ENCODE assay signal across 25 mouse cellular contexts in the genomic region with DNA sequence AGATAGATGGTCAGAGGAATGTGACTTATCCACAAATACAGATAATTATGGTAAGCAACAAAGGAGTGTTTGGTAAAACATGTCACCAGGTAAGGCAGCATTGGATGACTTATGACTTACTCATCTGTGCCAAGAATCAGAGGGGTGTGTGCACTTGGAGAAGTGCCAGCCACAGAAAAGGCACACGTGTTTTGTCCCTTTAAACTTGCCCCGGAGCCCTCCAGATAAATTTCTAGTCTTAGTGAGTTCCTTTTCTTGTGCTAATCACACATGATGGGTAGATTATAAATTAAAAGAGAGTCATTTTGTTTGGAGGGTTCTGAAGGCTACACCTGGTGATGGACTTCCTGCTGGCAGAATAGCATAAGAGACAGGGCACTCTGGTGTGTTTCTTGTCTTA. TPM values are rescaled to one million over a fixed set of nuclear protein-coding genes. Genes with fewer than 3 reads are reported as not detected.
DNase-seq lines count a peak whose midpoint lies in the region; ATAC-seq and TF ChIP-seq lines count a peak whose summit lies in the region.
"Had no signal": no experiment of that assay in that cellular context is flagged by ENCODE, and none has a peak within 500 bp of the region (broad histone marks: within the 10 kb centered on the region; RNA-seq: fewer than 3 reads in every experiment).

No protein-coding gene starts in this region.

- WGBS in stomach, postnatal 0 days = 16% methylated on average over 2 of the region's 2 CpGs

- no peak overlapping the region for H3K4me2 ChIP-seq in stomach, postnatal 0 days (replicated peaks; ENCODE audit: low read depth)
- H3K4me2 ChIP-seq: embryonic facial prominence, embryonic 12.5 days; forebrain, embryonic 12.5 days had no signal

- H3K4me1 ChIP-seq in testis, adult 2 months (ENCODE audit: control insufficient read depth, insufficient read depth, low read length) = peaks cover 7% of the 10 kb centered on the region
- peaks cover 11% of the 10 kb centered on the region for H3K4me1 ChIP-seq in stomach, postnatal 0 days (replicated peaks; ENCODE audit: control insufficient read depth, insufficient read depth)

- no peak for TF ChIP-seq CTCF in testis, adult 2 months (IDR thresholded peaks at IDR 0.05; ENCODE audit: control insufficient read depth, insufficient read depth, insufficient replicate concordance, low read depth, low read length)
- TF ChIP-seq CTCF in stomach, postnatal 0 days (IDR thresholded peaks at IDR 0.05; ENCODE audit: low read depth) = no peak

- no peak for ATAC-seq in stomach, postnatal 0 days (ENCODE audit: low FRiP score, low TSS enrichment)
- ATAC-seq: activated CD4-positive, CD25-positive, alpha-beta regulatory T cell, adult 4 months; CD4-positive, CD25-positive, alpha-beta regulatory T cell, adult 4 months; forebrain, embryonic 14.5 days; forebrain, embryonic 16.5 days had no signal

- no peaks in the 10 kb centered on the region; the same call in 1 of the 2 replicates for H3K36me3 ChIP-seq in testis, adult 2 months (ENCODE audit: control insufficient read depth, insufficient read depth, low read length)
- H3K36me3 ChIP-seq in stomach, postnatal 0 days (ENCODE audit: control insufficient read depth, insufficient read depth, low read length) = no peaks in the 10 kb centered on the region
- H3K36me3 ChIP-seq: embryonic facial prominence, embryonic 10.5 days; embryonic facial prominence, embryonic 12.5 days; forebrain, embryonic 10.5 days; forebrain, embryonic 12.5 days; G1E had no signal

- no peaks in the 10 kb centered on the region for H3K27me3 ChIP-seq in testis, adult 2 months (ENCODE audit: control insufficient read depth, insufficient read depth, low read length)
- no peaks in the 10 kb centered on the region for H3K27me3 ChIP-seq in stomach, postnatal 0 days (ENCODE audit: control insufficient read depth, insufficient read depth, low read length)
- H3K27me3 ChIP-seq: CH12.LX; embryonic facial prominence, embryonic 12.5 days had no signal

- DNase-seq in testis, postnatal 14 days (ENCODE audit: low spot score) = no peak
- DNase-seq in stomach, postnatal 0 days (ENCODE audit: low spot score) = peak; percentile 42
- no peak for DNase-seq in heart, postnatal 25 days (ENCODE audit: low spot score)
- DNase-seq in lung, adult 18-20 months = no peak
- DNase-seq: adrenal gland, adult 8-10 months; adrenal gland, postnatal 14 days; adrenal gland, postnatal 36 days; B cell, adult 2 months; cerebellum, adult 11-12 months; cerebellum, adult 2 months; cerebellum, adult 9-10 months; cerebellum, postnatal 10 days; cerebellum, postnatal 25 days had no signal

- H3K9ac ChIP-seq in stomach, postnatal 0 days (ENCODE audit: low read length) = no peak overlapping the region
- H3K9ac ChIP-seq: embryonic facial prominence, embryonic 12.5 days; forebrain, embryonic 12.5 days had no signal

- peak overlapping the region; percentile 56 for H3K27ac ChIP-seq in testis, adult 2 months (ENCODE audit: control insufficient read depth, insufficient read depth, low read depth, low read length)
- H3K27ac ChIP-seq in stomach, postnatal 0 days (replicated peaks) = no peak overlapping the region
- H3K27ac ChIP-seq: embryonic facial prominence, embryonic 10.5 days; embryonic facial prominence, embryonic 12.5 days; forebrain, embryonic 10.5 days; forebrain, embryonic 12.5 days had no signal

- H3K9me3 ChIP-seq in stomach, postnatal 0 days (ENCODE audit: control insufficient read depth, low read length) = no peaks in the 10 kb centered on the region
- H3K9me3 ChIP-seq: embryonic facial prominence, embryonic 10.5 days; embryonic facial prominence, embryonic 12.5 days; forebrain, embryonic 10.5 days; forebrain, embryonic 12.5 days; G1E had no signal

- peak overlapping the region; percentile 72 for H3K4me3 ChIP-seq in testis, adult 2 months (ENCODE audit: control insufficient read depth, low read depth, low read length)
- H3K4me3 ChIP-seq in stomach, postnatal 0 days (ENCODE audit: low read depth, low read length) = no peak overlapping the region
- H3K4me3 ChIP-seq: embryonic facial prominence, embryonic 10.5 days; embryonic facial prominence, embryonic 12.5 days; erythroblast, embryonic 14.5 days; forebrain, embryonic 10.5 days; forebrain, embryonic 12.5 days had no signal

- TF ChIP-seq POLR2A in testis, adult 2 months (IDR thresholded peaks at IDR 0.05; ENCODE audit: control insufficient read depth, low read depth, low read length) = no peak

- TF ChIP-seq EP300 in stomach, postnatal 0 days (optimal IDR thresholded peaks at IDR 0.05) = no peak

- intact Hi-C loops in heart, postnatal 25 days (cut with DNase I) = no loop called here

RNA-seq across cellular contexts. Expression of a gene that starts 3.5 kb away (rescaled TPM):
- 113 and 116 TPM in 2 replicates for polyA plus RNA-seq in testis, adult 2 months (2012; rRNA removed)
- 95.7 and 98.0 TPM in 2 replicates for polyA plus RNA-seq in stomach, postnatal 0 days (2015; fragmentation: Nextera tagmentation; extraction: Ambion mirVana)
- total RNA-seq in heart, postnatal 25 days (2021) = 10 to 100 TPM; 35.3 to 41.5 TPM
